Mouse (Mus musculus): Measurements from ENCODE around the gene Olfr980. TPM values are rescaled to one million over a fixed set of nuclear protein-coding genes. Genes with fewer than 3 reads are reported as not detected.

Olfr980 gene
- not detected in 2 replicates for polyA plus RNA-seq (2012)

GRCm38 (mm10) chr9:40009482-40009881, at the start of gene Olfr980:
TSS of gene Olfr980 (minus strand) at chr9:40009582.

GRCm38 (mm10) chr9:40021164-40021563, 11.8 kb upstream of the Olfr980 start, which contains the start of gene Olfr981:
TSS of gene Olfr981 (plus strand) at chr9:40021464.

GRCm38 (mm10) chr9:40003365-40003764, 6.0 kb downstream of the Olfr980 start, which contains the start of gene Olfr979:
TSS of gene Olfr979 (minus strand) at chr9:40003465.

GRCm38 (mm10) chr9:39991813-39992212, 17.6 kb downstream of the Olfr980 start, which contains the start of gene Olfr978:
TSS of gene Olfr978 (plus strand) at chr9:39992113.

GRCm38 (mm10) chr9:39961033-39961432, 48.3 kb downstream of the Olfr980 start, which contains the start of gene Olfr976:
TSS of gene Olfr976 (minus strand) at chr9:39961133.

Other genes with a start within 250 kb of the Olfr980 start
- not detected in 2 replicates for gene Olfr968, start 226.3 kb downstream of the Olfr980 start, polyA plus RNA-seq (2012)
- not detected in 2 replicates for gene Olfr969, start 218.6 kb downstream of the Olfr980 start, polyA plus RNA-seq (2012)
- not detected in 2 replicates for gene Olfr970, start 200.7 kb downstream of the Olfr980 start, polyA plus RNA-seq (2012)
- not detected in 2 replicates for gene Olfr971, start 172.7 kb downstream of the Olfr980 start, polyA plus RNA-seq (2012)
- not detected in 2 replicates for gene Olfr972, start 143.2 kb downstream of the Olfr980 start, polyA plus RNA-seq (2012)
- gene Olfr229, start 102.2 kb downstream of the Olfr980 start, polyA plus RNA-seq (2012): not detected in 2 replicates
- not detected in 2 replicates for gene Olfr974, start 72.1 kb downstream of the Olfr980 start, polyA plus RNA-seq (2012)
- gene Olfr975, start 57.5 kb downstream of the Olfr980 start, polyA plus RNA-seq (2012): not detected in 2 replicates
- not detected in 2 replicates for gene Olfr976, start 48.4 kb downstream of the Olfr980 start, polyA plus RNA-seq (2012)
- not detected in 2 replicates for gene Olfr978, start 17.5 kb downstream of the Olfr980 start, polyA plus RNA-seq (2012)
- not detected in 2 replicates for gene Olfr979, start 6.1 kb downstream of the Olfr980 start, polyA plus RNA-seq (2012)
- gene Olfr981, start 11.9 kb upstream of the Olfr980 start, polyA plus RNA-seq (2012): not detected in 2 replicates
- gene Olfr982, start 64.2 kb upstream of the Olfr980 start, polyA plus RNA-seq (2012): not detected in 2 replicates
- not detected in 2 replicates for gene Olfr983, start 84.0 kb upstream of the Olfr980 start, polyA plus RNA-seq (2012)
- gene Olfr984, start 104.6 kb upstream of the Olfr980 start, polyA plus RNA-seq (2012): not detected in 2 replicates
- gene Olfr985, start 120.6 kb upstream of the Olfr980 start, polyA plus RNA-seq (2012): not detected in 2 replicates
- gene Tmem225, start 138.5 kb upstream of the Olfr980 start, polyA plus RNA-seq (2012): not detected in 2 replicates
- gene Olfr986, start 171.3 kb upstream of the Olfr980 start, polyA plus RNA-seq (2012): not detected in 2 replicates
- gene Zfp202, start 182.7 kb upstream of the Olfr980 start, polyA plus RNA-seq (2012): 0.73 and 1.2 TPM in 2 replicates